Mouse (Mus musculus) intestine, embryonic 15.5 days (tissue): ENCODE results near the gene Cox7a1. TPM values are rescaled to one million over a fixed set of nuclear protein-coding genes. Genes with fewer than 3 reads are reported as not detected.
A peak's percentile ranks its signal among the peaks of the same experiment; 100 is the strongest.

ENCODE experiments used
- ATAC-seq: fragments of 200-750 bp; cut with Nextera tagmentation; 2 replicates; pipeline ENCODE4 v1.8.0; 2017; ENCODE audit warnings: moderate TSS enrichment, moderate library complexity
- H3K27ac ChIP-seq: fragments of 300-500 bp; sonication (generic); 2 replicates; pipeline ENCODE4 v1.5.1; 2015; ENCODE audit warnings: mild to moderate bottlenecking, inconsistent platforms
- H3K27me3 ChIP-seq: fragments of 300-500 bp; sonication (generic); replicated peaks from 2 replicates; pipeline ENCODE4 v1.6.1; 2015; ENCODE audit warnings: inconsistent platforms
- H3K36me3 ChIP-seq: fragments of 300-500 bp; sonication (generic); 2 replicates; pipeline ENCODE4 v1.6.1; 2015; ENCODE audit warnings: inconsistent platforms
- H3K4me1 ChIP-seq: fragments of 300-500 bp; sonication (generic); replicated peaks from 2 replicates; pipeline ENCODE4 v1.6.1; 2015; ENCODE audit warnings: inconsistent platforms
- H3K4me2 ChIP-seq: fragments of 300-500 bp; sonication (generic); replicated peaks from 2 replicates; pipeline ENCODE4 v1.6.1; 2015; ENCODE audit warnings: mild to moderate bottlenecking, inconsistent platforms
- H3K4me3 ChIP-seq: fragments of 300-500 bp; sonication (generic); replicated peaks from 2 replicates; pipeline ENCODE4 v1.5.1; 2015; ENCODE audit warnings: inconsistent platforms
- H3K9ac ChIP-seq: fragments of 300-500 bp; sonication (generic); 2 replicates; pipeline ENCODE4 v1.6.1; 2015; ENCODE audit warnings: inconsistent platforms
- H3K9me3 ChIP-seq: fragments of 300-500 bp; sonication (generic); 2 replicates; pipeline ENCODE4 v1.6.1; 2016; ENCODE audit warnings: inconsistent platforms
- WGBS: fragments of 180-500 bp; shearing (Covaris S2); methylation state at CpG from one replicate; pipeline ENCODE4 v1.1.7; 2015; 5-methylcytosine and 5-hydroxymethylcytosine counted together
- polyA plus RNA-seq: library from polyadenylated mRNA; unstranded; fragments of >200 nt; fragmentation: Nextera tagmentation; extraction: Ambion mirVana; gene quantifications from 2 replicates; pipeline ENCODE4 v1.2.1, GENCODE M21; 2015

Cox7a1 gene
- polyA plus RNA-seq, 1 experiment from 2014 or later: 30.7 TPM

DNA sequence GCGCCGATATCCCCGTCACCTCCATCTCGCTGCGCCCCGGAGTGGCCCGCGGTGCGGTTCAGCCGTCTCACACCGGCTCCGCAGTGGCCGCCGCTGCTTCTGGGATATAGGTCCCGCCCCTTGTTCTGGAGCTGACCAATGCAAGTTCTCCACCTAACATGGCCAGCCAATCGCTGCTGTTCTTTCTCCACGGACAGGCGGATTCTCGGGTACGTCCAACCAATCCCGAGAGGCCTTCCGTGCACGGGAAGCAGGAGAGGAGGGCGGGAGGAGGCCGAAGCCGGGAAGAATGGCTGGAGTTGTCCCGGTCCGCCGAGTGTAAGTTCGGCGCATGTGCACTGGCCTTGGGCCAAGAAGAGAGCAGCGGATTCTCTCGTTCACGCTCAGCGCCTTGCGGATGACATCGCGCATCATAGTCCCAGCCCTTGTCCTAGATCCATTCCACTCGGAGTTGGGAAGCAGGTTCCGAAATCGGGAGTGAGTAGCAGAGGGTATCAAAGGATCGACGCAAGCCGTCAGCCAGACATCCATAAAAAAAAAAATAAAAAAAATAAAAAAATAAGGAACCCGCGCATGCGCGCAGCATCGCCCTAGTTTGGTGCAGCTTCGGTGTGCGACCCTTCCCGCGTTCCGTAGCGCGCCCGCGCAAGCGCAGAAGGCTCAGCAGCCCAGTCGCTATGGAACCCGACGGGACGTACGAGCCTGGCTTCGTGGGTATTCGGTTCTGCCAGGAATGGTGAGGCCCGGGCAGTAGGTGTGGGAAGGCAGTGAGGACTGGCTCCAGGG, 47.9 kb downstream of the Cox7a1 start, which contains the start of the genes Polr2i and Tbcb:
Gene Polr2i (plus strand): TSS at position 280 of the 786 bp plus-strand sequence.
Gene Tbcb (minus strand): TSS at position 604 of the 786 bp plus-strand sequence.
- Histone ChIP-seq H3K27me3 (no peaks in the 10 kb centered on the region), H3K27ac (peak within 1 kb of the TSS; percentile 91), H3K9ac (peak within 1 kb of the TSS; percentile 70), H3K4me2 (peak within 1 kb of the TSS; percentile 84), H3K36me3 (peaks cover 10% of the 10 kb centered on the region), H3K4me3 (peak within 1 kb of the TSS; percentile 70), H3K9me3 (no peaks in the 10 kb centered on the region), H3K4me1 (peaks cover 8% of the 10 kb centered on the region)
- ATAC-seq: peak; percentile 96
- under 1% methylated on average over 67 of the region's 67 CpGs for WGBS

DNA sequence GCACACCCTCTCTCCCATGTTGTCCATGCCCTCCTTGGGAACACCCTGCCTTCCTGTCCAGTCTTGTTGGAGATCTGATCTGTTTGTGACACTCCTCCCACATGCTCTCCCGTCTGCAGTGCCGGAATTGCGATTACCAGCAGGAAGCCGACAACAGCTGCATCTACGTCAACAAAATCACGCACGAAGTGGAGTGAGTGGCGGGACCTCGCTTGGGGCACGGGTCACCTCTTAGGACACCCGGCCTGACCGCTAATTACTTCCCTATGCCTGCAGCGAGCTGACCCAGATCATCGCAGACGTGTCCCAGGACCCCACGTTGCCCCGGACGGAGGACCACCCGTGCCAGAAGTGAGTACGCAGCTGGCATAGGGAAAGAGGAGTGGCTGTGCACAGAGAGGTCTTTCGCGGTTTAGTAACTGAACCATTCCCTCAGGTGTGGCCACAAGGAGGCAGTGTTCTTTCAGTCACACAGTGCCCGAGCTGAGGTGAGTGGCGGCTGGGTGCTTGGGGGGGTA, 48.7 kb downstream of the Cox7a1 start:
- ATAC-seq: peak; percentile 29
- H3K4me3 ChIP-seq: peak overlapping the region; percentile 70
- WGBS: 3% methylated on average over 24 of the region's 24 CpGs

GRCm38 (mm10) chr7:30233387-30233786, 49.4 kb downstream of the Cox7a1 start:
- Histone ChIP-seq H3K4me1 (peaks cover 8% of the 10 kb centered on the region), H3K4me3 (no peak overlapping the region), H3K36me3 (peaks cover 6% of the 10 kb centered on the region), H3K9ac (no peak overlapping the region), H3K4me2 (peak overlapping the region; percentile 84; the same call in 1 of the 2 replicates), H3K9me3 (no peaks in the 10 kb centered on the region), H3K27me3 (no peaks in the 10 kb centered on the region), H3K27ac (no peak overlapping the region)
- 86% methylated on average over 20 of the region's 20 CpGs for WGBS
- ATAC-seq: no peak

More for the DNA sequence above, 48.7 kb downstream of the Cox7a1 start:
- Histone ChIP-seq H3K4me2 (peak overlapping the region; percentile 84), H3K9me3 (no peaks in the 10 kb centered on the region), H3K9ac (peak overlapping the region; percentile 70), H3K36me3 (peaks cover 6% of the 10 kb centered on the region), H3K27me3 (no peaks in the 10 kb centered on the region), H3K4me1 (peaks cover 8% of the 10 kb centered on the region), H3K27ac (peak overlapping the region; percentile 66)

- Histone ChIP-seq H3K27me3 (no peaks in the 10 kb centered on the region), H3K4me1 (peaks cover 8% of the 10 kb centered on the region), H3K36me3 (peaks cover 6% of the 10 kb centered on the region), H3K27ac (no peak overlapping the region), H3K9ac (no peak overlapping the region), H3K9me3 (no peaks in the 10 kb centered on the region), H3K4me3 (no peak overlapping the region), H3K4me2 (no peak overlapping the region)
- no peak for ATAC-seq
- 92% methylated on average over 15 of the region's 15 CpGs for WGBS
These were observed 50.4 kb downstream of the Cox7a1 start for GRCm38 (mm10) chr7:30234276-30234858.

DNA sequence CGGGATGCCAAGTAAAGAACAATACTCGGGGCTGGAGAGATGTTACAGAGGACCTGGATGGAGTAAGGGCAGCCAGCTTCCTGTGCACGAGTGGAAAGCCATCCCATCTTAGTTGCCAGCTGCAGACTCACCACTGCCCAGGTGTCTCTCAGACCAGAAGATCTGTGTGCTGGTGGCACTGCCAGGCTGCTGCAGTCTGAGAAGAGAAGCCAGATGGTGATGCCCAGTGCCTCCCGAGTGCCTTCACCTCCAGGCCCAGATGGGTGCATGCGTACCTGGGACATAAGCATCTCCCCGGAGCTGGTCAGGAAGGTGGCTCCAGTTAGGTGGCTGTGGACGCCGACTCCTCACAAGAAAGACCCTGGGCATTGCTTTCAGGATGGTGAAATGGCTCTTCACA, 51.1 kb downstream of the Cox7a1 start:
- no peak for ATAC-seq
- Histone ChIP-seq H3K36me3 (peaks cover 6% of the 10 kb centered on the region), H3K9me3 (no peaks in the 10 kb centered on the region), H3K9ac (no peak overlapping the region), H3K27me3 (no peaks in the 10 kb centered on the region), H3K4me2 (no peak overlapping the region), H3K27ac (no peak overlapping the region), H3K4me1 (peaks cover 8% of the 10 kb centered on the region), H3K4me3 (no peak overlapping the region)
- 89% methylated on average over 8 of the region's 8 CpGs for WGBS

DNA sequence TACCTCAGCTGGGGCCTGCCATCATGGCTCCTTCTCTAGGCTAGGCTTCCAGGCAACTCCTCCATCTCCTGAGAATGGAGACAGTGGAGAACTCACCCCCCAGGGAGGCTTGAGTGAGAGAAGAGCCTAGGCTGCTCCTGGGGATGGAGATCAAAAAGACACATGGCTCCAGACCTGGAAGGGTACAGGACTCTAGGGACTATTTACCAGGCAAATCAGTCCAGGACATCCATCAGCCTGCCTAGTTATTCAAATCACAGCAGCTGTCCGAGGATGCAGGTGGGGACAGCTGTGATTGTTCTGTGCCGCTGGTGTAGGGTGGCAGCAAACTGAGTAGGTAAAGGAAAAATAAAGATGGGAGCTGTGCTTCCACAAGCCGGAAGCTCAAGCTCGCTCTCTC, 51.7 kb downstream of the Cox7a1 start, which contains the start of gene Ovol3:
Gene Ovol3 (minus strand): TSS at position 101 of the 400 bp plus-strand sequence.
- 83% methylated on average over 4 of the region's 4 CpGs for WGBS
- H3K4me3 ChIP-seq: no peak within 1 kb of the TSS
- no peak for ATAC-seq

More for the DNA sequence above, 51.7 kb downstream of the Cox7a1 start, which contains the start of gene Ovol3:
- Histone ChIP-seq H3K9ac (no peak within 1 kb of the TSS), H3K27me3 (no peaks in the 10 kb centered on the region), H3K27ac (no peak within 1 kb of the TSS), H3K36me3 (peaks cover 6% of the 10 kb centered on the region), H3K4me1 (peaks cover 8% of the 10 kb centered on the region), H3K9me3 (no peaks in the 10 kb centered on the region), H3K4me2 (no peak within 1 kb of the TSS)

Other genes with a start within 250 kb of the Cox7a1 start
- 6.6 and 7.8 TPM in 2 replicates for gene Zfp74, start 230.1 kb upstream of the Cox7a1 start, polyA plus RNA-seq
- 15.1 and 15.5 TPM in 2 replicates for gene Zfp568, start 200.2 kb upstream of the Cox7a1 start, polyA plus RNA-seq
- 2.7 and 2.9 TPM in 2 replicates for gene Zfp14, start 132.8 kb upstream of the Cox7a1 start, polyA plus RNA-seq
- 3.9 and 4.5 TPM in 2 replicates for gene Zfp82, start 111.2 kb upstream of the Cox7a1 start, polyA plus RNA-seq
- gene Gm26920, start 93.7 kb upstream of the Cox7a1 start, polyA plus RNA-seq: 1.2 and 1.5 TPM in 2 replicates
- 6.0 and 6.1 TPM in 2 replicates for gene Zfp566, start 93.6 kb upstream of the Cox7a1 start, polyA plus RNA-seq
- 71.0 and 82.3 TPM in 2 replicates for gene Zfp260, start 89.4 kb upstream of the Cox7a1 start, polyA plus RNA-seq
- 6.7 and 8.3 TPM in 2 replicates for gene Zfp382, start 62.2 kb upstream of the Cox7a1 start, polyA plus RNA-seq
- 12.2 and 13.6 TPM in 2 replicates for gene Zfp146, start 14.4 kb upstream of the Cox7a1 start, polyA plus RNA-seq
- gene Capns1, start 14.7 kb downstream of the Cox7a1 start, polyA plus RNA-seq: 83.7 and 101 TPM in 2 replicates
- gene Polr2i, start 47.8 kb downstream of the Cox7a1 start, polyA plus RNA-seq: 115 and 116 TPM in 2 replicates
- 136 and 148 TPM in 2 replicates for gene Tbcb, start 48.1 kb downstream of the Cox7a1 start, polyA plus RNA-seq
- gene Ovol3, start 51.6 kb downstream of the Cox7a1 start, polyA plus RNA-seq: not detected in 2 replicates
- 0.34 and 0.56 TPM in 2 replicates for gene Thap8, start 96.0 kb downstream of the Cox7a1 start, polyA plus RNA-seq
- gene Wdr62, start 96.3 kb downstream of the Cox7a1 start, polyA plus RNA-seq: 6.6 and 8.4 TPM in 2 replicates
- 22.6 and 23.4 TPM in 2 replicates for gene Clip3, start 107.6 kb downstream of the Cox7a1 start, polyA plus RNA-seq
- 63.9 and 68.5 TPM in 2 replicates for gene Alkbh6, start 124.6 kb downstream of the Cox7a1 start, polyA plus RNA-seq
- gene Syne4, start 130.7 kb downstream of the Cox7a1 start, polyA plus RNA-seq: 47.7 and 65.3 TPM in 2 replicates
- gene E130208F15Rik, start 137.6 kb downstream of the Cox7a1 start, polyA plus RNA-seq: 1.8 TPM in 1 of 2 replicates, not detected in the other
- 15.5 and 18.0 TPM in 2 replicates for gene Sdhaf1, start 139.8 kb downstream of the Cox7a1 start, polyA plus RNA-seq
- gene Lrfn3, start 178.6 kb downstream of the Cox7a1 start, polyA plus RNA-seq: 2.9 and 3.9 TPM in 2 replicates
- 49.8 and 63.7 TPM in 2 replicates for gene Tyrobp, start 229.6 kb downstream of the Cox7a1 start, polyA plus RNA-seq
- gene Hcst, start 235.7 kb downstream of the Cox7a1 start, polyA plus RNA-seq: 2.2 and 2.5 TPM in 2 replicates
- gene Nfkbid, start 237.6 kb downstream of the Cox7a1 start, polyA plus RNA-seq: 2.1 and 2.4 TPM in 2 replicates